Mouse (Mus musculus) heart, postnatal 0 days (tissue): Measurements from ENCODE around the gene Mcat.
A peak's percentile ranks its signal among the peaks of the same experiment; 100 is the strongest.

Experiments
- CTCF ChIP-seq: IDR thresholded peaks from 2 replicates; pipeline ENCODE4 v1.5.1; 2016; ENCODE audit warnings: antibody characterized with exemption, control low read depth, low read depth
- EP300 ChIP-seq: IDR thresholded peaks from 2 replicates; pipeline ENCODE4 v1.6.1; 2016; ENCODE audit warnings: antibody characterized with exemption, low read depth

DNA sequence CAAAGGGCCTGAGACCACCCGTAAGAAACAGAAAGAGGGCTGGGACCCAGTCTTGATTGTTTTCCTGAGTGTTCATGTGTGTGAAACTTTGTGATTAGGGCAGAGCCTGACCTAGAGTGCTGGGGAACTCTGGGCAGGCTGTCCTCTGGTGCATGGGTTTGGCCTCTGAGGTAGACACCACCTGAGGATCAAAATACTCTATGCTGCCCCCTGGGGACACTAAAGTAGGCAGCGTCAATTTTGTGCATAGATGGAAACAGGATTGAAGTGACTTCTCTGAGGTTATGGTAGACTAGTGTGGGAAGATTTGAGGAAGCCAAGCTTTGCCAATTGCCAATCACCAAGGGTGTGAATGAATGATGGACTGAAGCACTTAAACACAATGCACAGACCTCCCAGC is 7.1 kb upstream of the Mcat start:
- TF ChIP-seq EP300 (no peak), CTCF (peak; percentile 24)
